Mouse (Mus musculus): Measurements from ENCODE around the gene Scly.

Scly gene

GRCm38 (mm10) chr1:91365816-91366214 lies 67.7 kb downstream of the Scly start:
- no peak for DNase-seq

DNA sequence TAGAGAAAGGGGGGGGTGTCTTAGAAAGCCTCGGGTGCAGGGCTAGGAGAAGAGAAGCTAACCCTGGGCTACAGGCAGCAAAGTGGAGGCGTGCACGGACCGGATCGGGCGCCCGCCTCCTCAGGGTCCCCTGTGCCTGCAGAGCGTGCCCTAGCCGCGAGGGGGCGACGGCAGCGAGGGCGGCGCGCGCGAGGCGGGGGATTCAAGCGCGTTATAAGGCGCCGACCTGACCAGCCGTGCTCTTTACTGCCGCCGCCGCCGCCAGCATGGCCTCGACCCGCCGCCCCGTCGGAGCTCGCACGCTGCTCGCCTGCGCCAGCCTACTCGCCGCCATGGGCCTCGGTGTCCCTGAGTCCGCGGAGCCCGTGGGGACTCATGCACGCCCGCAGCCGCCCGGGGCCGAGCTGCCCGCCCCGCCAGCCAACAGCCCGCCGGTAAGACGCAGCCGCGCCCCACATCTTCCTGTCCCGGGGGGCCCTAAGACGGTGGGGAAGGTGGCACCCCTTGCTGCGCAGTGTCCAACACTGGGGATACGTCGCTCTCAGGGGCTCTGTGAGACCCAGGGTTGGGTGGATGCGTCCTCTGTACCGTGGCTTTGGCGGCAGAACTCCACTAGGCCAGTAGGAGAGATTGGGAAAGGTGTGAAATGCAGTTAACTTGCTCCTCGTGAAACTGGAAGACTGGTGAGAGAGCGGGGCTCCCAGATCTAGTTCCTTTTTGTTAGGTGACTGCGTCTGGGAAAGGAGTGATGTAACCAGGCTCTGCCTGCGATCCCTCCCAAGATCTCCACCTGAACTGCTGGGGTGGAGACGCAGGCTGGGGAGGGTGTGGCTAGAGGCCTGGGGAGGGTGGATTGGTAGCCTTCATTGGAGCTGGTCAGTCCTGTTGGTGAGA lies 68.3 kb downstream of the Scly start, which contains the start of gene Erfe:
Erfe (plus strand) TSS at position 216 of the 894 bp plus-strand sequence.
- peak; percentile 82 to 86 for DNase-seq

GRCm38 (mm10) chr1:91367295-91367694 lies 69.2 kb downstream of the Scly start:
- no peak for DNase-seq

DNA sequence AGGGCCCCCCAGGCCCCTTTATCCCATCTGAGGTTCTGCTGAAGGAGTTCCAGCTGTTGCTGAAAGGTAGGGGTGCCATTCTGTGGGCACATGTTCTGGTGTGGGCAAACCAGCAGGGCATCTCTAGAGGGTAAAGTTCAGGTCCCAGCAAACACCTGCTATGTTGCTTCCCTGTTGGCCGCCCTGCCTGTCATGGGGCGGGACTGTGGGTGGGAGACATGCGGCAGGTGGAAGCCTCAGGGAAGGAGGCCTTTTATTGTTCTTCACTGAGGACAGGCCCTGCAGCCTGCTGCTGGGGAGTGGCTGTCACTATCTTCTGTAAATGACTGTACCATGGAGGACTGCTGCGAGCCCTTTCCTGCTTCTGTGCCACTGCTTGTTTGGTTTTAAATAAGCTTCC lies 71.3 kb downstream of the Scly start:
- no peak for DNase-seq

DNA sequence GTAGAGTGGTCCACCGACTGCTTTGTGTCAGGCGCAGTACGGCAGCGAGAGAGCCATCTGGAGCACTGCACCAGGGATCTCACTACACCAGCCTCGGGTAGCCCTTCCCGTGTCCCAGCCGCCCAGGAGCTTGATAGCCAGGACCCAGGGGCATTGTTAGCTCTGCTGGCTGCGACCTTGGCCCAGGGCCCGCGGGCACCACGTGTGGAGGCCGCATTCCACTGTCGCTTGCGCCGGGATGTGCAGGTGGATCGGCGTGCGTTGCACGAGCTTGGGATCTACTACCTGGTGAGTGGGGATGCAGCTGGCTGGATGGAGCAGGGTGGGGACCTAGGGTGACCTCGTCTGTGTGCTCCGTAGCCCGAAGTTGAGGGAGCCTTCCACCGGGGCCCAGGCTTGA lies 71.9 kb downstream of the Scly start:
- no peak for DNase-seq
